Mouse (Mus musculus) kidney, embryonic 15.5 days (tissue): ENCODE results near the gene Nop58. TPM values are rescaled to one million over a fixed set of nuclear protein-coding genes. Genes with fewer than 3 reads are reported as not detected.

Experiments
- ATAC-seq: fragments of 200-750 bp; cut with Nextera tagmentation; replicated peaks from 2 replicates; pipeline ENCODE4 v1.8.0; 2017; ENCODE audit warnings: moderate TSS enrichment; ENCODE audit not compliant: low FRiP score
- H3K27ac ChIP-seq: fragments of 300-500 bp; sonication (generic); 2 replicates; pipeline ENCODE4 v1.5.1; 2015; ENCODE audit warnings: mild to moderate bottlenecking, inconsistent platforms
- H3K27me3 ChIP-seq: fragments of 300-500 bp; sonication (generic); 2 replicates; pipeline ENCODE4 v1.6.1; 2015; ENCODE audit warnings: inconsistent platforms
- H3K36me3 ChIP-seq: fragments of 300-500 bp; sonication (generic); 2 replicates; pipeline ENCODE4 v1.6.1; 2015; ENCODE audit warnings: inconsistent platforms
- H3K4me1 ChIP-seq: fragments of 300-500 bp; sonication (generic); 2 replicates; pipeline ENCODE4 v1.6.1; 2015; ENCODE audit warnings: inconsistent platforms
- H3K4me2 ChIP-seq: fragments of 300-500 bp; sonication (generic); 2 replicates; pipeline ENCODE4 v1.6.1; 2015; ENCODE audit warnings: moderate library complexity, mild to moderate bottlenecking, inconsistent platforms
- H3K4me3 ChIP-seq: fragments of 300-500 bp; sonication (generic); replicated peaks from 2 replicates; pipeline ENCODE4 v1.5.1; 2015; ENCODE audit warnings: mild to moderate bottlenecking, inconsistent platforms
- H3K9ac ChIP-seq: fragments of 300-500 bp; sonication (generic); 2 replicates; pipeline ENCODE4 v1.6.1; 2015; ENCODE audit warnings: mild to moderate bottlenecking, inconsistent platforms
- H3K9me3 ChIP-seq: fragments of 300-500 bp; sonication (generic); replicated peaks from 2 replicates; pipeline ENCODE4 v1.6.1; 2016; ENCODE audit warnings: inconsistent platforms
- WGBS: fragments of 180-500 bp; shearing (Covaris S2); methylation state at CpG from one replicate; pipeline ENCODE4 v1.1.7; 2015; ENCODE audit warnings: mixed read lengths; 5-methylcytosine and 5-hydroxymethylcytosine counted together
- polyA plus RNA-seq: library from polyadenylated mRNA; unstranded; fragments of >200 nt; fragmentation: Nextera tagmentation; extraction: Ambion mirVana; gene quantifications from 2 replicates; pipeline ENCODE4 v1.2.1, GENCODE M21; 2015

Gene Nop58
- polyA plus RNA-seq, 1 experiment from 2014 or later = 285 TPM

GRCm38 (mm10) chr1:59764407-59764971, 79.7 kb downstream of the Nop58 start:
- Histone ChIP-seq H3K4me3 (peak overlapping the region; percentile 88), H3K4me1 (peaks cover 18% of the 10 kb centered on the region), H3K27ac (peak overlapping the region; percentile 99), H3K9ac (peak overlapping the region; percentile 92), H3K36me3 (peaks cover 6% of the 10 kb centered on the region; the same call in 1 of the 2 replicates), H3K27me3 (no peaks in the 10 kb centered on the region), H3K9me3 (no peaks in the 10 kb centered on the region), H3K4me2 (peak overlapping the region; percentile 79)
- under 1% methylated on average over 27 of the region's 27 CpGs for WGBS
- ATAC-seq = no peak

- Histone ChIP-seq H3K27me3 (no peaks in the 10 kb centered on the region), H3K9me3 (no peaks in the 10 kb centered on the region), H3K9ac (no peak overlapping the region), H3K4me2 (peak overlapping the region; percentile 79), H3K4me3 (peak overlapping the region; percentile 88), H3K4me1 (peaks cover 21% of the 10 kb centered on the region), H3K27ac (no peak overlapping the region), H3K36me3 (peaks cover 6% of the 10 kb centered on the region; the same call in 1 of the 2 replicates)
- ATAC-seq = no peak
- 2% methylated on average over 4 of the region's 4 CpGs for WGBS
Measured at GRCm38 (mm10) chr1:59765279-59765678, 80.5 kb downstream of the Nop58 start.

- Histone ChIP-seq H3K4me3 (peak overlapping the region; percentile 23), H3K27me3 (no peaks in the 10 kb centered on the region), H3K27ac (no peak overlapping the region), H3K4me2 (peak overlapping the region; percentile 55), H3K9me3 (no peaks in the 10 kb centered on the region), H3K4me1 (peaks cover 29% of the 10 kb centered on the region), H3K9ac (no peak overlapping the region), H3K36me3 (peaks cover 6% of the 10 kb centered on the region; the same call in 1 of the 2 replicates)
- no peak for ATAC-seq
Measured at GRCm38 (mm10) chr1:59766626-59767025, 81.9 kb downstream of the Nop58 start.

Other genes with a start within 250 kb of the Nop58 start
- gene Fzd7, start 202.5 kb upstream of the Nop58 start, polyA plus RNA-seq = 19.1 and 19.5 TPM in 2 replicates
- gene Gm973, start 168.7 kb upstream of the Nop58 start, polyA plus RNA-seq = 0.73 and 0.85 TPM in 2 replicates
- gene Sumo1, start 14.1 kb upstream of the Nop58 start, polyA plus RNA-seq = 395 and 436 TPM in 2 replicates
- 8.1 and 8.3 TPM in 2 replicates for gene Bmpr2, start 78.4 kb downstream of the Nop58 start, polyA plus RNA-seq
- gene Fam117b, start 228.0 kb downstream of the Nop58 start, polyA plus RNA-seq = 12.1 TPM in 2 replicates